Mouse (Mus musculus) kidney, postnatal 0 days (tissue): ENCODE results near the gene Nrbf2. TPM values are rescaled to one million over a fixed set of nuclear protein-coding genes. Genes with fewer than 3 reads are reported as not detected.

Source experiments
- ATAC-seq: fragments of 200-750 bp; cut with Nextera tagmentation; replicated peaks from 2 replicates; pipeline ENCODE4 v1.8.0; 2017; ENCODE audit warnings: low read depth, moderate number of reproducible peaks, moderate TSS enrichment, moderate library complexity; ENCODE audit not compliant: low FRiP score
- DNase-seq: peaks from one replicate; pipeline ENCODE4 v3.0.0-alpha.2; 2016; ENCODE audit warnings: low spot score
- H3K27ac ChIP-seq: fragments of 300-500 bp; sonication (generic); 2 replicates; pipeline ENCODE4 v1.5.1; 2014; ENCODE audit warnings: mild to moderate bottlenecking
- H3K27me3 ChIP-seq: fragments of 300-500 bp; sonication (generic); 2 replicates; pipeline ENCODE4 v1.6.1; 2014; ENCODE audit warnings: low read length, mixed read lengths; ENCODE audit not compliant: insufficient read depth
- H3K36me3 ChIP-seq: fragments of 300-500 bp; sonication (generic); 2 replicates; pipeline ENCODE4 v1.6.1; 2014; ENCODE audit warnings: low read length, mixed read lengths; ENCODE audit not compliant: insufficient read depth
- H3K4me1 ChIP-seq: fragments of 300-500 bp; sonication (generic); replicated peaks from 2 replicates; pipeline ENCODE4 v1.6.1; 2014; ENCODE audit warnings: antibody characterized with exemption, low read length, mixed read lengths; ENCODE audit not compliant: insufficient read depth
- H3K4me2 ChIP-seq: fragments of 300-500 bp; sonication (generic); 2 replicates; pipeline ENCODE4 v1.6.1; 2014; ENCODE audit warnings: mild to moderate bottlenecking, low read length, moderate library complexity, mixed read lengths
- H3K4me3 ChIP-seq: fragments of 300-500 bp; sonication (generic); replicated peaks from 2 replicates; pipeline ENCODE4 v1.5.1; 2014; ENCODE audit warnings: low read depth, low read length
- H3K9ac ChIP-seq: fragments of 300-500 bp; sonication (generic); 2 replicates; pipeline ENCODE4 v1.6.1; 2014; ENCODE audit warnings: low read depth, low read length
- H3K9me3 ChIP-seq: fragments of 300-500 bp; sonication (generic); replicated peaks from 2 replicates; pipeline ENCODE4 v1.6.1; 2016; ENCODE audit warnings: low read length, inconsistent platforms, mixed read lengths
- CTCF ChIP-seq: IDR thresholded peaks from 2 replicates; pipeline ENCODE4 v1.5.1; 2016; ENCODE audit warnings: antibody characterized with exemption, low read depth, mild to moderate bottlenecking, moderate library complexity
- WGBS: fragments of 180-500 bp; shearing (Covaris S2); extraction: QIAGEN DNeasy Blood & Tissue Kit; methylation state at CpG from one replicate; pipeline ENCODE4 v1.1.7; 2014; 5-methylcytosine and 5-hydroxymethylcytosine counted together
- polyA plus RNA-seq: library from polyadenylated mRNA; unstranded; fragments of >200 nt; fragmentation: Nextera tagmentation; extraction: Ambion mirVana; gene quantifications from 2 replicates; pipeline ENCODE4 v1.2.1, GENCODE M21; 2015

The Nrbf2 gene
- polyA plus RNA-seq, 1 experiment from 2014 or later: 38.1 TPM

DNA sequence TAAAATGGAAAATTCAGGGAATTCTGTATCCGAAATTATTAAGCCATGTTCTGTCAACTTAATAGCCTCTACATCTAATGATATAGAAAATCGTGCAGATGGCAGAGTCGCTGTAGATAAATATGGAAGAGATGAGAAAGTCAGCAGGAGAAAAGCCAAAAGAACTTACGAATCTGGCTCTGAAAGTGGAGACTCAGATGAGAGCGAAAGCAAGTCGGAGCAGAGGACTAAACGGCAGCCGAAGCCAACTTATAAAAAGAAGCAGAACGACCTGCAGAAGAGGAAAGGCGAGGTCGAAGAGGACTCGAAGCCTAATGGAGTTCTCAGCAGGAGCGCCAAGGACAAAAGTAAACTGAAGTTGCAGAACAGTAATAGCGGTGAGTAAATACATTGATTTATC, 58.6 kb downstream of the Nrbf2 start:
- no peak overlapping the region for H3K27ac ChIP-seq

GRCm38 (mm10) chr10:67226109-67226508, 59.0 kb downstream of the Nrbf2 start:
- 73% methylated on average over 7 of the region's 7 CpGs for WGBS
- no peaks in the 10 kb centered on the region for H3K27me3 ChIP-seq
- H3K4me1 ChIP-seq: 0 out of 2 replicates have a peak, but pooled peaks cover 2% of the 10 kb centered on the region
- DNase-seq (peak; percentile 11), ATAC-seq (no peak)
- no peaks in the 10 kb centered on the region for H3K9me3 ChIP-seq
- H3K4me3 ChIP-seq: no peak overlapping the region
- no peak for TF ChIP-seq CTCF
- no peak overlapping the region for H3K4me2 ChIP-seq
- peaks cover 36% of the 10 kb centered on the region for H3K36me3 ChIP-seq
- no peak overlapping the region for H3K9ac ChIP-seq
- H3K27ac ChIP-seq: no peak overlapping the region

More for the DNA sequence above, 58.6 kb downstream of the Nrbf2 start:
- 86% methylated on average over 14 of the region's 14 CpGs for WGBS
- no peak for ATAC-seq
- Histone ChIP-seq H3K27me3 (no peaks in the 10 kb centered on the region), H3K9ac (no peak overlapping the region), H3K4me1 (no peaks in the 10 kb centered on the region), H3K4me2 (no peak overlapping the region), H3K9me3 (no peaks in the 10 kb centered on the region), H3K36me3 (peaks cover 40% of the 10 kb centered on the region), H3K4me3 (no peak overlapping the region)
- DNase-seq: no peak
- no peak for TF ChIP-seq CTCF

DNA sequence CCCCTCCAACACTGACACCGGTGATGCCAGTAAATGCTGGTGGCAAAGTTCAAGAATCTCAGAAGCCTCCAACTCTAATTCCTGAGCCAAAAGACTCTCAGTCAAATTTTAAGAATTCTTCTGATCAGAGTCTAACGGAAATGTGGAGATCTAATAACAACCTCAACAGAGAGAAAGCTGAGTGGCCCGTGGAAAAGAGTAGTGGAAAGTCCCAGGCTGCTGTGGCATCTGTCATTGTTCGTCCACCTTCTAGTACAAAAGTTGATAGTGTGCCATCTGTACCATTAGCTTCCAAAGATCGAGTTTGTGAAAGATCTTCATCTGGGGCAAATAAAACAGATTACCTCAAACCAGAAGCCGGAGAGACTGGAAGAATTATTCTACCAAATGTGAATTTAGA, 59.6 kb downstream of the Nrbf2 start:
- WGBS: 90% methylated on average over 6 of the region's 6 CpGs
- no peaks in the 10 kb centered on the region for H3K9me3 ChIP-seq
- H3K27me3 ChIP-seq: no peaks in the 10 kb centered on the region
- no peak overlapping the region for H3K4me2 ChIP-seq
- H3K9ac ChIP-seq: no peak overlapping the region
- 0 out of 2 replicates have a peak, but pooled peaks cover 2% of the 10 kb centered on the region for H3K4me1 ChIP-seq
- H3K4me3 ChIP-seq: no peak overlapping the region
- no peak for TF ChIP-seq CTCF
- no peak for ATAC-seq
- no peak overlapping the region for H3K27ac ChIP-seq
- DNase-seq: no peak
- peaks cover 34% of the 10 kb centered on the region for H3K36me3 ChIP-seq

DNA sequence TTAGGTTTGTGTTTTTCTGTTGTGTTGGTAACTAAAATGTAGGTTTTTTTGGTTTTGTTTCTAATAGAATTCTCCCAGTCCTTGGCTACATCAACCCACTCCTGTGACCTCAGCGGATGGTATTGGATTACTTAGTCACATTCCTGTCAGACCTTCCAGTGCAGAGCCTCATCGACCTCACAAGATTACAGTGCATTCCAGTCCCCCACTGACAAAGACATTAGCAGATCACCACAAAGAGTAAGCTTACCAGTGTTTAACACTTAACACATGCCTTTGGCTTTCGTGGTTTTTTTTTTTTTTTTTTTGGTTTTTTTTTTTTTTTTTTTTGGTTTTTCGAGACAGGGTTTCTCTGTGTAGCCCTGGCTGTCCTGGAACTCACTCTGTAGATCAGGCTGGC, 61.2 kb downstream of the Nrbf2 start:
- H3K4me2 ChIP-seq: no peak overlapping the region
- H3K27ac ChIP-seq: no peak overlapping the region
- H3K4me1 ChIP-seq: 0 out of 2 replicates have a peak, but pooled peaks cover 2% of the 10 kb centered on the region
- no peak overlapping the region for H3K4me3 ChIP-seq
- ATAC-seq: no peak
- H3K27me3 ChIP-seq: no peaks in the 10 kb centered on the region
- peaks cover 39% of the 10 kb centered on the region for H3K36me3 ChIP-seq
- DNase-seq: peak; percentile 54
- H3K9me3 ChIP-seq: no peaks in the 10 kb centered on the region
- 56% methylated on average over 3 of the region's 4 CpGs for WGBS
- TF ChIP-seq CTCF: no peak
- H3K9ac ChIP-seq: no peak overlapping the region

GRCm38 (mm10) chr10:67221284-67221683, 63.8 kb downstream of the Nrbf2 start:
- Histone ChIP-seq H3K27me3 (no peaks in the 10 kb centered on the region), H3K27ac (no peak overlapping the region), H3K9ac (no peak overlapping the region), H3K4me2 (no peak overlapping the region), H3K36me3 (peaks cover 35% of the 10 kb centered on the region), H3K4me1 (0 out of 2 replicates have a peak, but pooled peaks cover 2% of the 10 kb centered on the region), H3K4me3 (no peak overlapping the region), H3K9me3 (no peaks in the 10 kb centered on the region)
- DNase-seq (peak; percentile 26), ATAC-seq (no peak)
- no peak for TF ChIP-seq CTCF
- 35% methylated on average over 5 of the region's 5 CpGs for WGBS

- no peak for DNase-seq
Observed at GRCm38 (mm10) chr10:67220251-67220650, 64.9 kb downstream of the Nrbf2 start.

More at GRCm38 (mm10) chr10:67220251-67220650, 64.9 kb downstream of the Nrbf2 start:
- H3K36me3 ChIP-seq: peaks cover 25% of the 10 kb centered on the region
- H3K4me3 ChIP-seq: no peak overlapping the region
- no peak overlapping the region for H3K27ac ChIP-seq
- TF ChIP-seq CTCF: no peak
- no peak overlapping the region for H3K9ac ChIP-seq
- no peaks in the 10 kb centered on the region for H3K27me3 ChIP-seq
- H3K9me3 ChIP-seq: no peaks in the 10 kb centered on the region
- 89% methylated on average over 4 of the region's 4 CpGs for WGBS
- ATAC-seq: no peak
- 0 out of 2 replicates have a peak, but pooled peaks cover 2% of the 10 kb centered on the region for H3K4me1 ChIP-seq
- no peak overlapping the region for H3K4me2 ChIP-seq
